In the genomic region with DNA sequence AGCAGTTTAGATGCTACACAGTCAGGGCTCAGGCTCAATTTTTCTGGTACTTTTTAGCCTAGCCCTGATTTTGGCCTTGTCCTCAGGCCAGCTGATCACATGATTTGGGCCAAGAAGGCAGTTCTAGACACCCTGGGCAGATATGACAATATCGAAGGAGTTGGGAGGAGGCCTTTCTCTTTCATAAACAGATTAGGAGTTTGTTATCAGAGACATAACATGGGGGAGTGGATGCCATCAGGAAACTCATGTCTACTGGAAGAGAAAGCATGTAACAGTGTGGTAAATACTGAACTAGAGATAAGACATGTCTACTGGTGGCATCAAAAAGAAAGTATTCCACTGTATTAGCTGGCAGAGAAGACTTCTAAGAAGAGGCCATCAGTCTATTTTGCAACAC, we compare ENCODE assay signal across 19 mouse cellular contexts.
DNase-seq lines count a peak whose midpoint lies in the region; ATAC-seq and TF ChIP-seq lines count a peak whose summit lies in the region.
"Had no signal": no experiment of that assay in that cellular context is flagged by ENCODE, and none has a peak within 500 bp of the region (broad histone marks: within the 10 kb centered on the region; RNA-seq: fewer than 3 reads in every experiment).

No protein-coding gene starts in this region.

- TF ChIP-seq POLR2A in heart, adult 2 months (IDR thresholded peaks at IDR 0.05; ENCODE audit: insufficient read depth, low read depth, low read length): no peak

- peaks cover 37% of the 10 kb centered on the region for H3K36me3 ChIP-seq in heart, embryonic 13.5 days
- no peaks in the 10 kb centered on the region for H3K36me3 ChIP-seq in heart, adult 2 months (ENCODE audit: control insufficient read depth, insufficient read depth, low read length)
- H3K36me3 ChIP-seq in liver, embryonic 12.5 days: no peaks in the 10 kb centered on the region
- H3K36me3 ChIP-seq in liver, postnatal 0 days (replicated peaks; ENCODE audit: insufficient read depth, low read length): no peaks in the 10 kb centered on the region
- no peaks in the 10 kb centered on the region for H3K36me3 ChIP-seq in liver, embryonic 14.5 days (replicated peaks; ENCODE audit: control insufficient read depth, insufficient read depth, low read depth)
- H3K36me3 ChIP-seq: forebrain, embryonic 12.5 days had no signal

- H3K27ac ChIP-seq in heart, embryonic 13.5 days (replicated peaks): peak overlapping the region; percentile 42; the same call in 1 of the 2 replicates
- H3K27ac ChIP-seq in heart, adult 2 months: no peak overlapping the region
- no peak overlapping the region for H3K27ac ChIP-seq in liver, embryonic 12.5 days
- no peak overlapping the region for H3K27ac ChIP-seq in liver, postnatal 0 days (ENCODE audit: low read depth)
- no peak overlapping the region for H3K27ac ChIP-seq in liver, embryonic 14.5 days
- H3K27ac ChIP-seq: embryonic facial prominence, embryonic 13.5 days; forebrain, embryonic 12.5 days; hindbrain, embryonic 15.5 days had no signal

- no peaks in the 10 kb centered on the region for H3K9me3 ChIP-seq in heart, embryonic 13.5 days
- H3K9me3 ChIP-seq in liver, embryonic 12.5 days (replicated peaks): no peaks in the 10 kb centered on the region
- H3K9me3 ChIP-seq in liver, postnatal 0 days (ENCODE audit: low read length): no peaks in the 10 kb centered on the region
- H3K9me3 ChIP-seq in liver, embryonic 14.5 days (ENCODE audit: control insufficient read depth, low read length): no peaks in the 10 kb centered on the region
- H3K9me3 ChIP-seq: embryonic facial prominence, embryonic 13.5 days; forebrain, embryonic 12.5 days; hindbrain, embryonic 15.5 days had no signal

- no peak for DNase-seq in heart, adult 2 months
- DNase-seq in liver, postnatal 0 days: no peak
- DNase-seq in liver, embryonic 14.5 days (ENCODE audit: low read depth in 3 of 3, low spot score in 3 of 3): no peak
- no peak for DNase-seq in left cerebral cortex, adult 11 months (ENCODE audit: low spot score)
- DNase-seq: adrenal gland, postnatal 14 days; cerebellum, adult 18-20 months; cerebellum, adult 9-11 months; cerebellum, postnatal 36 days; gastrocnemius, postnatal 14 days had no signal

- no peak for TF ChIP-seq CTCF in heart, adult 2 months (IDR thresholded peaks at IDR 0.05)
- TF ChIP-seq CTCF in liver, postnatal 0 days (IDR thresholded peaks at IDR 0.05; ENCODE audit: low read depth): no peak
- no peak for TF ChIP-seq CTCF in liver, embryonic 14.5 days (IDR thresholded peaks at IDR 0.05; ENCODE audit: low read depth)

- intact Hi-C loops in heart, adult 2 months (cut with DNase I): no loop called here

- H3K27me3 ChIP-seq in heart, embryonic 13.5 days (replicated peaks): no peaks in the 10 kb centered on the region
- no peaks in the 10 kb centered on the region for H3K27me3 ChIP-seq in heart, adult 2 months (ENCODE audit: control insufficient read depth, insufficient read depth, low read length)
- H3K27me3 ChIP-seq in liver, embryonic 12.5 days (replicated peaks): no peaks in the 10 kb centered on the region
- no peaks in the 10 kb centered on the region for H3K27me3 ChIP-seq in liver, postnatal 0 days (ENCODE audit: insufficient read depth, low read length)
- no peaks in the 10 kb centered on the region for H3K27me3 ChIP-seq in liver, embryonic 14.5 days (ENCODE audit: control insufficient read depth, insufficient read depth, low read length)
- H3K27me3 ChIP-seq: CH12.LX; embryonic facial prominence, embryonic 13.5 days; forebrain, embryonic 12.5 days; hindbrain, embryonic 15.5 days; Patski had no signal

- H3K4me3 ChIP-seq in heart, embryonic 13.5 days: no peak overlapping the region
- no peak overlapping the region for H3K4me3 ChIP-seq in heart, adult 2 months
- no peak overlapping the region for H3K4me3 ChIP-seq in liver, embryonic 12.5 days
- no peak overlapping the region for H3K4me3 ChIP-seq in liver, postnatal 0 days (ENCODE audit: low read depth, low read length)
- H3K4me3 ChIP-seq in liver, embryonic 14.5 days (ENCODE audit: insufficient read depth in 1 of 2, low read depth in 2 of 2, low read length in 2 of 2): no peak overlapping the region
- H3K4me3 ChIP-seq: embryonic facial prominence, embryonic 13.5 days; forebrain, embryonic 12.5 days; hindbrain, embryonic 15.5 days had no signal

- 52% methylated on average over 1 of the region's 1 CpGs for WGBS in heart, embryonic 13.5 days
- 50% methylated on average over 1 of the region's 1 CpGs for WGBS in heart, adult 2 months
- WGBS in liver, embryonic 12.5 days (ENCODE audit: insufficient replicate concordance): 21% methylated on average over 1 of the region's 1 CpGs
- WGBS in liver, postnatal 0 days (ENCODE audit: insufficient replicate concordance): 62% methylated on average over 1 of the region's 1 CpGs
- WGBS in liver, embryonic 14.5 days (ENCODE audit: insufficient replicate concordance): 14% methylated on average over 1 of the region's 1 CpGs

- H3K4me2 ChIP-seq in heart, embryonic 13.5 days: no peak overlapping the region
- H3K4me2 ChIP-seq in liver, embryonic 12.5 days: no peak overlapping the region
- no peak overlapping the region for H3K4me2 ChIP-seq in liver, postnatal 0 days (ENCODE audit: low read depth, low read length)
- H3K4me2 ChIP-seq in liver, embryonic 14.5 days (ENCODE audit: low read depth): no peak overlapping the region
- H3K4me2 ChIP-seq: embryonic facial prominence, embryonic 13.5 days; forebrain, embryonic 12.5 days; hindbrain, embryonic 15.5 days had no signal

- no peaks in the 10 kb centered on the region for H3K79me2 ChIP-seq in heart, adult 2 months (replicated peaks; ENCODE audit: control insufficient read depth, insufficient read depth, low read length)

- H3K4me1 ChIP-seq in heart, embryonic 13.5 days: peaks cover 48% of the 10 kb centered on the region
- no peaks in the 10 kb centered on the region for H3K4me1 ChIP-seq in heart, adult 2 months (ENCODE audit: control insufficient read depth, insufficient read depth, low read length)
- peaks cover 10% of the 10 kb centered on the region; the same call in 1 of the 2 replicates for H3K4me1 ChIP-seq in liver, embryonic 12.5 days
- no peaks in the 10 kb centered on the region for H3K4me1 ChIP-seq in liver, postnatal 0 days (ENCODE audit: insufficient read depth)
- H3K4me1 ChIP-seq in liver, embryonic 14.5 days (replicated peaks; ENCODE audit: control insufficient read depth in 2 of 2, insufficient read depth in 2 of 2, low read length in 1 of 2): peaks cover 0 to 5% of the 10 kb centered on the region in 2 experiments; a peak in 2 of 4 replicates
- H3K4me1 ChIP-seq: embryonic facial prominence, embryonic 13.5 days; forebrain, embryonic 12.5 days; hindbrain, embryonic 15.5 days had no signal

- ATAC-seq in heart, embryonic 13.5 days (ENCODE audit: extremely low read depth, insufficient number of reproducible peaks, low FRiP score, low TSS enrichment): no peak
- ATAC-seq in liver, embryonic 12.5 days: peak; percentile 58; the same call in 1 of the 2 replicates
- no peak for ATAC-seq in liver, postnatal 0 days
- ATAC-seq in liver, embryonic 14.5 days (ENCODE audit: insufficient read depth): peak; percentile 51; the same call in 1 of the 2 replicates
- ATAC-seq in megakaryocyte-erythroid progenitor cell, adult 5-6 weeks (replicated peaks; ENCODE audit: low FRiP score, low TSS enrichment, poor library complexity, severe bottlenecking): peak; percentile 60
- ATAC-seq: activated CD4-positive, CD25-positive, alpha-beta regulatory T cell, adult 4 months; forebrain, embryonic 16.5 days; Patski had no signal

- no peak overlapping the region for H3K9ac ChIP-seq in heart, embryonic 13.5 days
- H3K9ac ChIP-seq in heart, adult 2 months (ENCODE audit: low read depth, low read length): no peak overlapping the region
- H3K9ac ChIP-seq in liver, embryonic 12.5 days: no peak overlapping the region
- no peak overlapping the region for H3K9ac ChIP-seq in liver, postnatal 0 days (replicated peaks)
- H3K9ac ChIP-seq in liver, embryonic 14.5 days (replicated peaks): no peak overlapping the region
- H3K9ac ChIP-seq: embryonic facial prominence, embryonic 13.5 days; forebrain, embryonic 12.5 days; hindbrain, embryonic 15.5 days had no signal

- TF ChIP-seq EP300 in heart, adult 2 months (IDR thresholded peaks at IDR 0.05; ENCODE audit: insufficient read depth, low read depth, low read length): no peak
- no peak for TF ChIP-seq EP300 in liver, postnatal 0 days (IDR thresholded peaks at IDR 0.05; ENCODE audit: low read depth)
- TF ChIP-seq EP300 in liver, embryonic 14.5 days (IDR thresholded peaks at IDR 0.05; ENCODE audit: low read depth): peak; percentile 34; the same call in 1 of the 2 replicates

Comparison
In these comparisons a context has a peak if more than half of its experiments do, and no peak if none do; other contexts are left out.
1. ATAC-seq: peak in liver, embryonic 12.5 days (single experiment), liver, embryonic 14.5 days (single experiment) and megakaryocyte-erythroid progenitor cell, adult 5-6 weeks (single experiment); none in heart, embryonic 13.5 days (single experiment) and liver, postnatal 0 days (single experiment).